Mouse (Mus musculus) stomach, embryonic 16.5 days (tissue): ENCODE data around the gene Ptpn22. TPM values are rescaled to one million over a fixed set of nuclear protein-coding genes. Genes with fewer than 3 reads are reported as not detected.
A peak's percentile ranks its signal among the peaks of the same experiment; 100 is the strongest.

Experiments
- ATAC-seq: fragments of 200-750 bp; cut with Nextera tagmentation; 2 replicates; pipeline ENCODE4 v1.8.0; 2017; ENCODE audit warnings: moderate number of reproducible peaks, moderate TSS enrichment; ENCODE audit not compliant: insufficient read depth, low FRiP score
- H3K27ac ChIP-seq: fragments of 300-500 bp; sonication (generic); 2 replicates; pipeline ENCODE4 v1.5.1; 2014; ENCODE audit warnings: low read length
- H3K27me3 ChIP-seq: fragments of 300-500 bp; sonication (generic); 2 replicates; pipeline ENCODE4 v1.6.1; 2014; ENCODE audit warnings: low read length, control low read depth, mixed read lengths; ENCODE audit not compliant: control insufficient read depth, insufficient read depth
- H3K36me3 ChIP-seq: fragments of 300-500 bp; sonication (generic); 2 replicates; pipeline ENCODE4 v1.6.1; 2014; ENCODE audit warnings: low read length; ENCODE audit not compliant: control insufficient read depth, insufficient read depth
- H3K4me1 ChIP-seq: fragments of 300-500 bp; sonication (generic); 2 replicates; pipeline ENCODE4 v1.6.1; 2014; ENCODE audit warnings: low read length, control low read depth, mixed read lengths; ENCODE audit not compliant: control insufficient read depth, insufficient read depth
- H3K4me2 ChIP-seq: fragments of 300-500 bp; sonication (generic); 2 replicates; pipeline ENCODE4 v1.6.1; 2014; ENCODE audit warnings: low read depth, low read length, mixed read lengths
- H3K4me3 ChIP-seq: fragments of 300-500 bp; sonication (generic); replicated peaks from 2 replicates; pipeline ENCODE4 v1.5.1; 2014; ENCODE audit warnings: mild to moderate bottlenecking, low read length
- H3K9ac ChIP-seq: fragments of 300-500 bp; sonication (generic); 2 replicates; pipeline ENCODE4 v1.6.1; 2014; ENCODE audit warnings: low read length
- H3K9me3 ChIP-seq: fragments of 300-500 bp; sonication (generic); replicated peaks from 2 replicates; pipeline ENCODE4 v1.6.1; 2016; ENCODE audit warnings: low read length, control low read depth; ENCODE audit not compliant: control insufficient read depth
- WGBS: fragments of 180-500 bp; shearing (Covaris S2); extraction: QIAGEN DNeasy Blood & Tissue Kit; methylation state at CpG from one replicate; pipeline ENCODE4 v1.1.7; 2014; 5-methylcytosine and 5-hydroxymethylcytosine counted together
- polyA plus RNA-seq: library from polyadenylated mRNA; unstranded; fragments of >200 nt; fragmentation: Nextera tagmentation; extraction: Ambion mirVana; gene quantifications from 2 replicates; pipeline ENCODE4 v1.2.1, GENCODE M21; 2015

The Ptpn22 gene
- polyA plus RNA-seq, 1 experiment from 2014 or later, result 3.2 TPM

- Histone ChIP-seq H3K27ac (peak overlapping the region; percentile 93), H3K4me3 (peak overlapping the region; percentile 98), H3K4me1 (peaks cover 10% of the 10 kb centered on the region), H3K36me3 (no peaks in the 10 kb centered on the region), H3K27me3 (no peaks in the 10 kb centered on the region), H3K9me3 (no peaks in the 10 kb centered on the region), H3K9ac (peak overlapping the region; percentile 99), H3K4me2 (peak overlapping the region; percentile 56)
- no peak for ATAC-seq
- WGBS, result 5% methylated on average over 11 of the region's 11 CpGs
These were observed 53.9 kb downstream of the Ptpn22 start for GRCm38 (mm10) chr3:103913451-103913961.

- Histone ChIP-seq H3K36me3 (no peaks in the 10 kb centered on the region), H3K27me3 (no peaks in the 10 kb centered on the region), H3K27ac (peak within 1 kb of the TSS; percentile 93), H3K9me3 (no peaks in the 10 kb centered on the region), H3K4me2 (peak within 1 kb of the TSS; percentile 77), H3K9ac (peak within 1 kb of the TSS; percentile 99), H3K4me3 (peak within 1 kb of the TSS; percentile 98), H3K4me1 (peaks cover 10% of the 10 kb centered on the region)
- ATAC-seq, result peak; percentile 100
- under 1% methylated on average over 52 of the region's 55 CpGs for WGBS
These were observed 54.5 kb downstream of the Ptpn22 start, which contains the start of gene Rsbn1 for GRCm38 (mm10) chr3:103914010-103914669. Gene Rsbn1, plus strand, starts transcription at chr3:103914120.

GRCm38 (mm10) chr3:103914732-103915508 lies 55.3 kb downstream of the Ptpn22 start:
- peak overlapping the region; percentile 77 for H3K4me2 ChIP-seq
- ATAC-seq, result peak; percentile 27; the same call in 1 of the 2 replicates
- no peaks in the 10 kb centered on the region for H3K9me3 ChIP-seq
- peak overlapping the region; percentile 99 for H3K9ac ChIP-seq
- peak overlapping the region; percentile 98 for H3K4me3 ChIP-seq
- H3K4me1 ChIP-seq, result peaks cover 10% of the 10 kb centered on the region
- under 1% methylated on average over 60 of the region's 60 CpGs for WGBS
- no peaks in the 10 kb centered on the region for H3K36me3 ChIP-seq
- H3K27me3 ChIP-seq, result no peaks in the 10 kb centered on the region
- H3K27ac ChIP-seq, result peak overlapping the region; percentile 93

GRCm38 (mm10) chr3:103915509-103915896 lies 55.9 kb downstream of the Ptpn22 start:
- Histone ChIP-seq H3K27me3 (no peaks in the 10 kb centered on the region), H3K36me3 (no peaks in the 10 kb centered on the region), H3K4me3 (peak overlapping the region; percentile 98), H3K27ac (peak overlapping the region; percentile 93; the same call in 1 of the 2 replicates), H3K4me1 (peaks cover 10% of the 10 kb centered on the region), H3K9me3 (no peaks in the 10 kb centered on the region), H3K4me2 (peak overlapping the region; percentile 77), H3K9ac (peak overlapping the region; percentile 99)
- ATAC-seq, result no peak
- WGBS, result 3% methylated on average over 7 of the region's 7 CpGs

GRCm38 (mm10) chr3:103916205-103916838 lies 56.7 kb downstream of the Ptpn22 start:
- 38% methylated on average over 5 of the region's 5 CpGs for WGBS
- ATAC-seq, result no peak

GRCm38 (mm10) chr3:103916839-103917237 lies 57.2 kb downstream of the Ptpn22 start:
- Histone ChIP-seq H3K36me3 (no peaks in the 10 kb centered on the region), H3K4me1 (peaks cover 10% of the 10 kb centered on the region), H3K4me2 (peak overlapping the region; percentile 56), H3K27ac (no peak overlapping the region), H3K4me3 (peak overlapping the region; percentile 28), H3K27me3 (no peaks in the 10 kb centered on the region), H3K9me3 (no peaks in the 10 kb centered on the region), H3K9ac (no peak overlapping the region)
- 44% methylated on average over 3 of the region's 3 CpGs for WGBS
- no peak for ATAC-seq

More at GRCm38 (mm10) chr3:103916205-103916838, 56.7 kb downstream of the Ptpn22 start:
- Histone ChIP-seq H3K27ac (peak overlapping the region; percentile 13; the same call in 1 of the 2 replicates), H3K9me3 (no peaks in the 10 kb centered on the region), H3K27me3 (no peaks in the 10 kb centered on the region), H3K36me3 (no peaks in the 10 kb centered on the region), H3K4me3 (peak overlapping the region; percentile 28), H3K9ac (peak overlapping the region; percentile 53; the same call in 1 of the 2 replicates), H3K4me1 (peaks cover 10% of the 10 kb centered on the region), H3K4me2 (peak overlapping the region; percentile 56)

- H3K4me2 ChIP-seq, result no peak overlapping the region
These were observed 60.5 kb downstream of the Ptpn22 start for GRCm38 (mm10) chr3:103920094-103920493.

GRCm38 (mm10) chr3:103925302-103925701 lies 65.7 kb downstream of the Ptpn22 start:
- 51% methylated on average over 3 of the region's 3 CpGs for WGBS
- H3K27me3 ChIP-seq, result no peaks in the 10 kb centered on the region

More at GRCm38 (mm10) chr3:103920094-103920493, 60.5 kb downstream of the Ptpn22 start:
- Histone ChIP-seq H3K4me3 (no peak overlapping the region), H3K9ac (no peak overlapping the region), H3K36me3 (no peaks in the 10 kb centered on the region), H3K27ac (no peak overlapping the region), H3K27me3 (no peaks in the 10 kb centered on the region), H3K9me3 (no peaks in the 10 kb centered on the region), H3K4me1 (peaks cover 17% of the 10 kb centered on the region)
- ATAC-seq, result no peak
- 92% methylated on average over 1 of the region's 1 CpGs for WGBS

More at GRCm38 (mm10) chr3:103925302-103925701, 65.7 kb downstream of the Ptpn22 start:
- no peak overlapping the region for H3K4me2 ChIP-seq
- H3K36me3 ChIP-seq, result 0 out of 2 replicates have a peak, but pooled peaks cover 2% of the 10 kb centered on the region
- no peaks in the 10 kb centered on the region for H3K9me3 ChIP-seq
- H3K4me3 ChIP-seq, result no peak overlapping the region
- no peak overlapping the region for H3K27ac ChIP-seq
- no peak for ATAC-seq
- peaks cover 9% of the 10 kb centered on the region for H3K4me1 ChIP-seq
- no peak overlapping the region for H3K9ac ChIP-seq
